Mouse (Mus musculus) lung, postnatal 0 days (tissue): ENCODE measurements around the gene Smyd1.

Experiments
- CTCF ChIP-seq: IDR thresholded peaks from 2 replicates; pipeline ENCODE4 v1.5.1; 2016; ENCODE audit warnings: antibody characterized with exemption, mild to moderate bottlenecking
- EP300 ChIP-seq: IDR thresholded peaks from 2 replicates; pipeline ENCODE4 v1.6.1; 2016; ENCODE audit warnings: antibody characterized with exemption, mild to moderate bottlenecking, control low read depth

GRCm38 (mm10) chr6:71360751-71361150 is 38.7 kb upstream of the Smyd1 start:
- TF ChIP-seq CTCF (no peak), EP300 (no peak)
